Mouse (Mus musculus) heart, adult 18-20 months (tissue): Measurements from ENCODE around the gene Gp1ba. TPM values are rescaled to one million over a fixed set of nuclear protein-coding genes. Genes with fewer than 3 reads are reported as not detected.

Experiments used
- DNase-seq, 2 experiments: peaks; one replicate each; pipeline ENCODE4 v3.0.0; 2021 to 2022; ENCODE audit warnings: mixed read lengths in 1 of 2
- long read RNA-seq, 2 experiments: library from polyadenylated mRNA; stranded (forward); transcript quantifications; one replicate each; pipeline ENCODE4 v2.0.0; 2021
- total RNA-seq, 2 experiments: library from RNA; stranded (reverse); gene quantifications; 2 replicates each; pipeline ENCODE4 v1.2.3; 2021

Gene Gp1ba
- total RNA-seq: under 1 TPM; 0.21 to 0.35 TPM
- long read RNA-seq, experiment 1: 0 reads
- long read RNA-seq, experiment 2: 0 reads

- DNase-seq: no peak
These were observed at the start of gene Gp1ba for GRCm38 (mm10) chr11:70638714-70639278. Gene Gp1ba, plus strand, starts transcription at chr11:70639122.

GRCm38 (mm10) chr11:70591733-70592132, 47.2 kb upstream of the Gp1ba start:
- DNase-seq: no peak

GRCm38 (mm10) chr11:70594253-70594989, 44.5 kb upstream of the Gp1ba start:
- DNase-seq: peak; percentile 50 to 80

GRCm38 (mm10) chr11:70595638-70596037, 43.3 kb upstream of the Gp1ba start:
- peak in 1 of 2 experiments; percentile 60 for DNase-seq

DNA sequence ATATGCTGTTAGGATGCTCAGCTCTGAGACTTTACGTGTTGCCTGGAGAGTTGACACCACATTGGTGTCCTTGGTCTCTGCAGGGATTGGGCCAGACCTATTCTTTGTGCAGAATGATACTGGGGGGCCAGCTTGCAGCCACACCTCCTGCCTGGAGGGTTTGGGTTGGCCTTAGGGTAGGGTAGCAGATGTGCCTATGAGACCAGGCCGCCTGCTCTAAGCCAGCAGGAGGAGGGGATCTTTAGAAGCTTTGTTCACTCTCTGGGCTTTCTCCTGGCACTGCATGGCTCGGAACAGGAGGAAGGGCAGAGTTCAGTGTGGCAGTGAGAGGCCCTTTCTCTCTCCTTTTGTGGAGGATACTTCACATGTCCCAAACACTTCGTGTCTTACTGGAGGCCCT, 42.8 kb upstream of the Gp1ba start:
- no peak for DNase-seq

- DNase-seq: no peak
These were observed 41.6 kb upstream of the Gp1ba start for GRCm38 (mm10) chr11:70597301-70597700.

GRCm38 (mm10) chr11:70598451-70598953, 40.4 kb upstream of the Gp1ba start:
- no peak for DNase-seq

DNA sequence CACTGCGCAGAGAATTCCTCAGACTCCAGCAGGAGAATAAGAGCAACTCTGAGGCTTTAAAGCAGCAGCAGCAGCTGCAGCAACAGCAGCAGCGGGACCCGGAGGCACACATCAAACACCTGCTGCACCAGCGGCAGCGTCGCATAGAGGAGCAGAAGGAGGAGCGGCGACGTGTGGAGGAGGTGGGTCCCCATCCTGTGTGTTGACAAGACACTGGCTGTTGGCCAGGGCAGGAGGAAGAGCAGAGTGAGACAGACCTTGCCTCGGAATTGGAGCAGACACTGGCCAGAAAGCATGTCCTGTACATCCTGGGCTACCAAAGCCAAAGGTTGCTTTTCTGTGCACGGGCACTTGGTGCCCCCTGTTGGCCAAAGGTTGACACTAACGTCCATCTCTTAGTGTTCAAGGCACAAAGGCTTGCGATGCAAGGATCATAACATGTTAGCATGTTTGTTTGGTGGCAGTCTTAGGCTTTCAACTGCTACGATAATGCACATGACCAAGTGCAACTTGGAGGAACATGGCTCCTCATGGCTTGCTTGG, 33.8 kb upstream of the Gp1ba start:
- peak; percentile 78 to 88 for DNase-seq

- DNase-seq: no peak
These were observed 32.2 kb upstream of the Gp1ba start for GRCm38 (mm10) chr11:70606717-70607116.

DNA sequence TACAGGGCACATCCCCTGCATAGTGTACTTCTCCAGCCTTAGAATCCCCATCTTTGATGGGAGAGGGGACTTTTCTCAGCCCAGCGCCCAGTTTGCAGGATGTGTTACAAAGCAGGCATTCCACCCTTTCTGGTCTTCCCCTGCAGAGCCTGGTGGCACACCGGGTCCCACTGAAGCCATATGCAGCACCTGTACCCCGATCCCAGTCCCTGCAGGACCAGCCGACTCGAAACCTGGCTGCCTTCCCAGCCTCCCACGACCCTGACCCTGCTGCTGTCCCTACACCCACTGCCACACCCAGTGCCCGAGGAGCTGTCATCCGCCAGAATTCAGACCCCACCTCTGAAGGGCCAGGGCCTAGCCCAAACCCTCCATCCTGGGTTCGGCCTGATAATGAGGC, 31.3 kb upstream of the Gp1ba start:
- DNase-seq: no peak

- no peak for DNase-seq
These were observed 30.4 kb upstream of the Gp1ba start for GRCm38 (mm10) chr11:70608381-70609066.

- no peak for DNase-seq
These were observed 28.2 kb upstream of the Gp1ba start for GRCm38 (mm10) chr11:70610752-70611151.

DNA sequence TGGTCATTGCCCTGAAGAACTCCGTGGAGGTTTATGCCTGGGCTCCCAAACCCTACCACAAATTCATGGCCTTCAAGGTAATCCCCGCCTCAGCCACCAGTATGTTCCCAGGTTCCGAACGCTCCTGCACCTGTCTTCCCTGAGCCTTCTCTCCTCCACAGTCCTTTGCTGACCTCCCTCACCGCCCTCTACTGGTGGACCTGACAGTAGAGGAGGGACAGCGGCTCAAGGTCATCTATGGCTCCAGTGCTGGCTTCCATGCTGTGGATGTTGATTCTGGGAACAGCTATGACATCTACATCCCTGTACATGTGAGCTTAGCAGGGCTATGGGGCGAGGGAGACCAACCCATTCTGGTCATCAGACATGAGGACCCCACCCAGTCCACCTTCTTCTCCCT, 26.4 kb upstream of the Gp1ba start:
- DNase-seq: no peak

- DNase-seq: peak; percentile 77 to 83
These were observed 23.8 kb upstream of the Gp1ba start for GRCm38 (mm10) chr11:70615074-70615473.

DNA sequence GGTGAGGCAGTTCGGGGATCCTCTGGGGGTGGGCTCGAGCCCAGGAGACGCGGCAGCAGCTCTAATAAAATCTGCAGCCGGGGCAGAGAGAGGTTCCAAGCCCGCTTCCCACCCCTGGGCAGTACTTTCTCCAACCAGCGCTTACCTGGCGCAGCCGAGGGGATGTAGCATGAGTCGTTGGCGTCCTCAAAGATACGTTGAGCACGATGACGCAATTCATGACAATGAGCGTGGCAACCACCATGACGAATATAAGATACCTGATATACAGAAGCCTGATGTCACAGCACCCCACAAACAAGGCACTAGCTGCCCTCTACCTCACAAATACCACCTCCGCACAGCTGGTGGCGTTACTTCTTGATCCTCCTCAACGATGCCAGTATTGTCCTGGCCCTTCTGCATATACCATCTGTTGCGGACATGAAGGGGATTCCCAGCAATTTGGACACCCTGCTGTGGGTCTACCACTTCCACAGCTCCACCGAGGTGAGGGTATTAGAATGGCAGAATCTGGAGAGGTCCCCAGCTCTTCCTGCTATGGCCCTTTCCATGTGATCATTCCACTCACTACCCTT, 23.3 kb upstream of the Gp1ba start, which contains the start of gene 4930544D05Rik:
Gene 4930544D05Rik (plus strand): TSS at position 333 of the 578 bp plus-strand sequence.
- DNase-seq: no peak

GRCm38 (mm10) chr11:70619101-70619500, 19.8 kb upstream of the Gp1ba start, which contains the start of gene Chrne:
Gene Chrne, minus strand, starts transcription at chr11:70619216.
- DNase-seq: no peak

GRCm38 (mm10) chr11:70621972-70622814, 16.7 kb upstream of the Gp1ba start:
- peak in 1 of 2 experiments; percentile 27 for DNase-seq

GRCm38 (mm10) chr11:70623053-70623742, 15.7 kb upstream of the Gp1ba start:
- no peak for DNase-seq

DNA sequence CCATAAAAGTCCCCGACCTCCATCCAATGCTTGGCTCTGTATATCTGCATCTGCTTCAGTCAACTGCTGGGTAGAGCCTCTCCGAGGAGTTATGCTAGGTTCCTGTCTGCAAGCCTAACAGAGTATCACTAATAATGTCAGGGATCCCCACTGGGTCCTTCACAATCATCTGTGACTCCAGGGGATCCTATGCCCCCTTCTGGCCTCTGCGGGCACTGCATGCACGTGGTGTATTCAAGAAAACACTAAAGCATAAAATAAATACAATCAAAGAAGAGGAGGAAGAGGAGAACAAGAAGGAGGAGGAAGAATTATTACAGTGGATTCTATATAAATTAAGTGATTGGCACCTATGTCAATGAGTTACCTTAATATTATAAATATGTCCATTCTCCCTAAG, 13.4 kb upstream of the Gp1ba start:
- peak in 1 of 2 experiments; percentile 66 for DNase-seq

DNA sequence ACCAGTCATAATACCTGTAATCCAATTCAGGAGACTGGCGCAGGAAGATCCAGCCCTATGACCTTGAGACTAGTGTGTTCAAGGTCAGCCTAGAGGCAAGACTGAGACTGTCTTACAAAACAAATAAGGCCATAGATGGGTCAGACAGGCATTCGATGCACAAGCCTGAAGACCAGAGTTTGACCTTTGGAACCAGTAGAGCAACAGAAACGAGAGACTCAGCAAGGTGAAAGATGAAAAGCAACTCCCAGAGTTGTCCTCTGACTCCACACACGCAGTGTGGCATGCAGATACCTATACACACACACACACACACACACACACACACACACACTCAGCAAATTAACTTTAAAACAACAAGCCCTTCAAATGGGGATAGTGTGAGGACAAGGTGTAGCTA, 12.0 kb upstream of the Gp1ba start:
- DNase-seq: no peak

- DNase-seq: no peak
These were observed 10.5 kb upstream of the Gp1ba start for GRCm38 (mm10) chr11:70628431-70628830.
